Mouse (Mus musculus): ENCODE results near the gene Wnt8b.

DNA sequence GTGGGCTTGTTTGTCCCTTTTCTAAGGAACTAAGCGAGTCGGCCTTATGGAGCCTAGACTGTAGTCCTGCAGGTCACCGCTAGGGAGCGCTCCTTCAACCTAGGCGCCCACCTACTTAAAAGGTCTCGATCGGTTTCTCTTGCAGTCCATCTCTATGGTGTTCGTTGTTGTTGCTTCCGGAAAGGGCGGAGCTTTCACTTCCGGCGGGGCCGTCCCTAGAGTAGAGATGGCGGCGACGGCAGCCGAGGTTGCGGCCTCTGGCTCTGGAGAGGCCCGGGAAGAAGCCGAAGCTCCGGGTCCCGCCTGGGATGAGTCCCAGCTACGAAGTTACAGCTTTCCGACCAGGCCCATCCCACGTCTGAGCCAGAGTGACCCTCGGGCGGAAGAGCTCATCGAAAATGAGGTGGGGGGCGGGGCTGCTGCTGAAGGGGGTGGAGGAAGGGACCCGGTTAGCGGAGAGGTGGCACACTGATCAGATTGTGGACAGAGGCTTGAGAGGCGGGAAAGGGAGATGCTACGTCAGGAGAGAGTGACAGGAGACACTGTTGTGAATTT lies 69.5 kb downstream of the Wnt8b start, which contains the start of gene Hif1an:
- TF ChIP-seq POLR2A (IDR thresholded peaks at IDR 0.05; ENCODE audit: borderline replicate concordance, control insufficient read depth, low read depth, low read length) (peak; percentile 73; the same call in 1 of the 2 replicates), CTCF (IDR thresholded peaks at IDR 0.05; ENCODE audit: control insufficient read depth, insufficient read depth, low read length) (peak; percentile 93)

Data from bone marrow, adult 2 months (tissue).